Mouse (Mus musculus) heart, adult 9 months (tissue): Measurements from ENCODE around the gene Vasn.

Experiments
- DNase-seq, 2 experiments: peaks; one replicate each; pipeline ENCODE4 v3.0.0; 2022; ENCODE audit warnings: low spot score in 2 of 2

Gene Vasn

DNA sequence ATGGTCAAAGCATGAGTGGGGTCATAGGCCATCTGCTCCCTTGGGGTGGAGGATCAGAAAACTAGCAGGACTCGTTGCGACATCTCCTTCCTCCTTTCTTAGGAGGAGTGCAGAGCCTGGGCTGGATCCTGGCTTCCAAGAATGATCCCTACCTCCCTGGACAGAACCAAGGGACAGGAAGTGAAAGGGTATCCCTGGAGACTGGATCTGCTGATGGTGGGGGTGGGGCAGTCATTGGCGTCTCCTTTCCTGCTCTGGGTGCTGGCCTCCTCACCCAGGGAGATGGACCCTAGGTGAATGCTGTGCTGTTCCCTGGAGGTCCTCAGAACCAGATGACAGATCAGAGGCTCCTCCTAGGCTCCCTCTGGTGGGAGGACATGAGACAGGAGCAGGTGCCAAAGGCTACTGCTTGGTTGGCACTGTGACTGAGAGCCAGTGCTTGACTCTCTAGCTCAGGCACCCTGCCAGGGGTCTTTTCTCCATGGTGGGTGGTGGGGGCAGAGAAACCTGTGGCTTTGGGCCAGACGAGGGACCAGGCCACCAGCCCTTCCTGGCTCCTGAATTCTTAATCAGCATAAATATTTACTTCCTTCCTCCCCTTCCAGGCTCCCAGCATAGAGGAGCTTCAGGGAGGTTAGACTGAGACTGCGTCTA is 33.2 kb upstream of the Vasn start:
- DNase-seq, result peak; percentile 70 to 74

DNA sequence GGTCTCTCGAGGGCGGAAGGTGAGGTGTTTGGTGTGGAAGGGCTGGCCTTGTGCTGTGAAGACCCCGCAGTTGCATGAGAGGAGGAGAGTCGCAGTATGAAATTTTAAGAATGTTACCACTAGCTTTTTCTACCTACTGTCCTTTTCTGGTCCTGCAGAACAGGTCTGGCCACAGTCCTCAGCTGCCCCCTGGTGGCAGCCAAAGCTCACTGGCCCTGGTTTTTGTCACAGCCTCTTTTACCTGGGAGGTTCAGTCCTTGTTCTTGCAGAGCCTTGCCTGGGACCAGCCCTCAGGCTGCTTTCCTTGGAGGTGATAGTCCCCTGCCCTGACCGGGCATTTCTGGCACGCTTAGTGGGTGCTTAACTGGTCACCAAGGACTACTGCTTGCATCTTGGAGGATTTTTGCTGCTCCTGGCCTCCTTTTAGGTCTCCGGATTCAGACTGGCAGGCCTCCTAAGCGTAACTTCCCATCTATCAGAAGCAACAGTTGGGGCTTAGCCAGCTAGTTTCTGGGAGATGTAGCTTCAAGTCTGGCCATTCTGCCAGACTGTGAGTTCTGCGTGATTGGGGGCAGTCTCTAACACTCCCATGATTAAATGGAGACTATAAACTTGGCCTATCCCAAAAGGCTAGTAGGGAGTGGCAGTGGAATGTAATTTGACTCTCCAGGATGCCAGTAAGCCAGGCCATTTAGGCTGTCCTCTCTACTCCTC is 31.8 kb upstream of the Vasn start:
- peak; percentile 69 to 83 for DNase-seq

DNA sequence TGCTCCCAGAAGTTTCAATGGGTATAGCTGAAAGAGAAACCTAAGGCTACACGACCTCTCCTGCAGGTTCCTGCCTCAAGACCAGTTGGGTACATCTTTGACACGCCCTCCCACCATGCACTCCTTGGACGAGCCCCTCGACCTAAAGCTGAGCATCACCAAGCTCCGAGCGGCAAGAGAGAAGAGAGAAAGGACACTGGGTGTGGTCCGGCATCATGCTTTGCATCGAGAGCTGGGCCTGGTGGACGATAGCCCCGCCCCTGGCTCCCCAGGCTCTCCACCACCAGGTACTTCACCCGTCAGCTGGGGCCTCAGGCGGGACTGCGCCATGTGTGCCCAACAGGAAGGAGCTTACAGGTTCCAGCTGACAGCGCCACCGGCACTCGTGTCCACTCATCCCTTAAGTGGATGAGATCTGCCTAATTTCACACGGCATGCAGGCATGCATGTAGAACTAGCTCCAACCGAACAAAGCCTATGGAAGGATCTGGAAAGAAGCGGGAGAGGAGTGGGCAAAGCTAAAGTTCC is 31.1 kb upstream of the Vasn start:
- no peak for DNase-seq

DNA sequence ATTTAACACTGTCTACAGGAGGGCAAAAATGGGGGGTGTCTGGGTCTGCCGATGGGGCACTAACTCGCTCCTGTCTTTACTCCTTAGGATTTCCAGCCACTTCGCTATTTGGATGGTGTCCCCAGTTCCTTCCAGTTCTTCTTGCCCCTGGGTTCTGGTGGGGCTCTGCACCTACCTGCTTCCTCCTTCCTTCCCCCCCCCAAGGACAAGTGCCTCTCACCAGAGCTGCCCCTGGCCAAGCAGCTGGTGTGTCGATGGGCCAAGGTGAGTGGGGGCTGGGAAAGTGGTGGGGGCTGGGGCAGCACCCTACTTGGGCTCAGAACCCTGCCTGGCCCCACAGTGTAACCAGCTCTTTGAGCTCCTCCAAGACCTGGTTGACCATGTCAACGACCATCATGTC is 28.5 kb upstream of the Vasn start:
- DNase-seq, result no peak

DNA sequence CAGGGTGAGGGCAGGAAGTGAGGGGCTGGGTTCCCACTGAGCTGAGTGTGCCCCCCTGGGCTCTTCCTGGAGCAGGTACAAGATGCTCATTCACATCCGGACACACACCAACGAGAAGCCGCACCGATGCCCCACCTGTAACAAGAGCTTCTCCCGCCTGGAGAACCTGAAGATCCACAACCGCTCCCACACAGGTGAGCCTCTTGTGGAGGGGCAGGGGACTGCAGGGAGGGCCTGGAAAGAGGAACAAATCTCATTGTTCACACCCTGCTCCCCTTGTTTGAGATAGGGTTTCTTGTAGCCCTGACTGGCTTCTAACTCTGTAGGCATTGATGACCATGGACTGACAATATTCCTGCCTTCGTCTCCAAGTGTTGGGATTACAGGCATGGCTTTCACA is 28.1 kb upstream of the Vasn start:
- no peak for DNase-seq

DNA sequence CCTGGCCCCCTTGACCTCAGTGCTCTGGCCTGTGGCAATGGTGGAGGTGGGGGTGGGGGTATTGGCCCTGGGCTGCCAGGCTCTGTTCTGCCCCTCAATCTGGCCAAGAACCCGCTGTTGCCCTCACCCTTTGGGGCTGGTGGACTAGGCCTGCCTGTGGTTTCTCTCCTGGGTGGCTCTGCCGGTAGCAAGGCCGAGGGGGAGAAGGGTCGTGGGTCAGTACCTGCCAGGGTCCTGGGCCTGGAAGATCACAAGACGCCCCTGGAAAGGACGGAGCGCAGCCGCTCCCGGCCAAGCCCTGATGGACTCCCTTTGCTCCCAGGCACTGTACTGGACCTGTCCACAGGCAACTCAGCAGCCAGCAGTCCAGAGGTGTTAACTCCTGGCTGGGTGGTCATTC is 26.0 kb upstream of the Vasn start:
- DNase-seq, result no peak

DNA sequence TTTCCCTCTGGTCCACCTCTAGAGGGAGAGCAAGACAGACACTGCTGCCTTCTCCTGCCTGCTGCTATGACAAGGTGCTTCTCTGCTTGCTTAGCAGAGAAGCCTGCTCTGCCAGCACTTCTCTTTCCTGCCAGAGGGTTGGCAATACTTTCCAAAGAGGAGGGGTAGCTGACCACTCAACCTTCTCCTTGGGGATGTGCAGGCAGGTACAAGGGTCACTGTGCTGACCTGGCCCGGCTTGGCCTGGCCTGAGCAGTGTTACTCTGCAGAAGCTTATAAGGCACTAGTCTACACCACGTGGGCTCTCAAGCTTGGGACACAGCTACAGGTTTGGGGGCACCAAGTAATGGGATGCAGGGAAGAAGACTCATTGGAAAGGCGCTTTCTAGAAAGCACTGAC is 25.1 kb upstream of the Vasn start:
- DNase-seq, result no peak

DNA sequence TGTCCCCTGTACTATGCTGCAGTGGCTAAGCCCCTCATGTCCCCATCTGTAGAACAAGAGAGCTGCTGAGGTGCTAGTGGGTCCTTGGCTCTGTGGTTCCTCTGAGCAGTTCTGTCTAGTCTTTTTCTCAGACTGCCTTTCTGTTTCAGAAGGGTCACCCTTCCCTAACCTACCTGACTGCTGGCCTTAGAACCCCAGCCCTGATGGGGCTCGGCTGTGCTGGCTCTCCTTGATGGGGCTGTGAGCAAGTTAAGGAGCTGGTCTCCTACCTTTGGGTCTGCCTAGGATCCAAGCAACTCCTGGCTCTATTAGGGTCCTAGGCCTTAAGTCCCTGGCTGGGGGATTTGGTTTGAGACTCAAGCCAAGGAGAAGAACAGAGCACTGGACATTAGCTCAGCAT is 24.4 kb upstream of the Vasn start:
- DNase-seq, result no peak

DNA sequence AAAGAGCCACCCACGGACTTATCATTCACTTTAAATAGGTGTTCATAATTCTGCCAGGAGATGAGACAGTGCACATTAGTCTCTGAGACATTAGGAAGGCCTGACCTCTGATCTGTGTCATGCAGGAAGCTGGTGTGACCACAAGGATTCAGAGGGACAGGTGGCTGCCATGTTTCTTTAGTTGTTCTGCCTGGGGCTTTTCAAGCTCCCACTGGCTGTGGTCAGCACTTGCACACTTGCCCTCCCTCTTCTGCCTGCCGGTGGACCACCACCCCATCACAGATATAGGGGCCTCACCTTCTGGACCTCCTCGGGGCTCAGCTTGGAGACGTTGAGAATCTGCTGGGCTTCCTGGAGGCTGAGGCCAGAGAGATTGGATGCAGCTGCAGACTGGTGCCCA is 22.9 kb upstream of the Vasn start:
- no peak for DNase-seq

DNA sequence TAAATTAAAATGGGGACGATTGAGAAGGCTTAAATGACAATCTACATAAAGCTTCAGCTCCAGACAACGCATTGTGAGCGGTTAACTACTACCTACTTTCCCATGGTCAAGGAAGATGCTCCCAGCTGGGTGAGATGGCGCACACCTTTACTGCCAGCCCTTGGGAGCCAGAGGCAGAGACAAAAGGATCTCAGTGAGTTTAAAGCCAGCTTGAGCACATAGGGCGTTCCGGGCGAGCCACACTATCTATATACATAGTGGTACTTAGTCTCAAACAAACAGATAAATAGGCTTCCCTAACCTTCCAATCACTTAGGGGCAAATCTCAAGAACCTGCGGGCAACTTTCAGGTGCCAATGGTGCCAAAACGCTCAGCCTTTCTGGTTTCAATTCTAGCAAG is 15.7 kb upstream of the Vasn start:
- DNase-seq, result no peak

DNA sequence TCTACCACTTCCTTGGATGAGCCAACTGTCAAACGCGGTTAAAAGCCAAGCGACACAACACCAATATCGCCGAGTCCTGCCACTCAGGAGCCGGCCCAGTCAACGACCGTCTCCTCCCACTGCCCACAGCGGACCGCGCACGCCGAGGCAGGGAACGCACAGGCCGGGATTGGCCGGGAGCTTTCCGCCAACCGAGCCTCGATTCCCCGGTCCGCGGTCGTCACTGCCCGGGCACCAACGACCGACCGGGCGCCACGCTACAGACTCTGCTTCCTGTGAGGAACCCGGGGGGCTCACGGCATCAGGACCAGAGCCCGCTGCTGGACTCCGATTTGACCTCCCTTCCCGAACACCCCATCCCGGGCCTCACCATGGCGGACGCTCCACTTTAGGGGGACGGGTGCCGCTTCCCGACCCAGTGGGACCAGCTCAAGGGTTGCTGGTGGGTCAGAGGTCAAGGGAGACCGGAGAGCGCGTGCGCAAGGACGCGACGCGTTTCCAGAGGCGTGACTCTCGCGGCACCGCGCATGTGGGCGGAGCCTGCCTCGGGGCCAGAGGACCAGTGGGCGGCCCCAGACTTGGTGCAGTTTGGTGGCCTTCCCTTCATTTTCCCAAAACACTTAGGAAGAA is 15.1 kb upstream of the Vasn start, which contains the start of gene Pam16:
Pam16 (minus strand) TSS at position 508 of the 630 bp plus-strand sequence.
- peak; percentile 94 to 95 for DNase-seq

DNA sequence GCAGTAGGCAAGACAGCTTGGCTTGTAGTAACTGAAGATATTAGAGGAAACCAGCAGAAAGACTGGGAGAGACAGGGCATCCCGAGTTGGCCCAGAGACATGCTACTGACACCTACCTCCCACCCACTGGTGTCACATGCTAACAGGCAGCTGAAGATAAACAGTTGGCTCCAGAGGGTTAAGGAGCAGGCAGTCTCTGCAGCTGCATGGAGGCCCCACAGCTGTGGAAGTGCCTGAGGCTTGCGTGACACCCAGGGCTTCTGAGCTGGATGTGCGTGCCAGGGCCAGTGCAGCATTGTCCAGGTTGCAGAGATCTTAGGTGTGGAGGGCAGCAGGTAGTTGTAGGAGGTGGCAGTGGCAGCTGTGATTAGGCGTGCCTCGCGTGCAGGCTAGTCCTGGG is 12.6 kb upstream of the Vasn start:
- DNase-seq, result no peak

DNA sequence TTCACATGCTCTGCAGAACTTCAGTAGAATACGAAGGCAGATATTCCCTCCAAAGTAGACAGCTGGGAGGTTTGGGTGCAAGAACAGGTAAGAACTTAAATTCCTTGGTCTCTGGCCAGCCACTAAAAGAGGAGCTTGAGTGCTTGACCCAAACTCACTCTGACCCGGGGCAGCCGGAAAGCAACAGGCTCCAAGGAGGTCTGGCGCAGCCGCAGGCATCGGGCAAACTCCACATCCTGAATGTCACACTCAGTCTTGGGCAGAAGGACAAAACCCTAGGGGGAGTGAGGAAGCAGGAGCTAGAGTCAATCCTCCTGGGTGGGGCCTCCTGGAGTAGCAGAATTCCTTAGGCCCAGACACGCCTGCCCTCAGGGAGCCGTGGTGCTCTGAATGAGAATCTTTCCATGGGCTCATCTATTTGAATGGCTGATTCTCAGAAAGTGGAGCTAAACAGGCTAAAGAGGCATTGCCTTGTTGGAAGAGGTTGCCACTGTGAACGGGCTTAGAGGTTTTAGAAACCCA is 10.8 kb upstream of the Vasn start:
- DNase-seq, result no peak

DNA sequence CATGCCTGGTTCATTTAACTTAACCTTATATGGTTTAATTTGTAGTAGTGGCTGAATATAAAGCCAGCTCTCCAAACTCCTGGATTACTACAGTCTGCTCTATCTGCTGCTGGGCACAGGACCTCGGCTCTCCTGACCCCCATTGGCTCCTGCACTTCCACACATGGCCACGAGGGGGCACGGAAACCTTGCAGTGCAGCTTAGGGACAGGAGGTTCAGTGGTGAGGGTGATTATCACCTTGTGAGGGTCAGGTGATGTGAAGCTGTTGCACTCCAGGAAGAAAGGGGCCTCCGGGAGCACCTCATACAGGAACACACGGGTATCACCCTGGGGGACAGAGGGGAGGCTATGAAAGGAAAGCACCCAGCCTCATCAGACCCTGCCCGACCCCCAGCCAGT is 9.8 kb upstream of the Vasn start:
- DNase-seq, result peak; percentile 70 to 82

DNA sequence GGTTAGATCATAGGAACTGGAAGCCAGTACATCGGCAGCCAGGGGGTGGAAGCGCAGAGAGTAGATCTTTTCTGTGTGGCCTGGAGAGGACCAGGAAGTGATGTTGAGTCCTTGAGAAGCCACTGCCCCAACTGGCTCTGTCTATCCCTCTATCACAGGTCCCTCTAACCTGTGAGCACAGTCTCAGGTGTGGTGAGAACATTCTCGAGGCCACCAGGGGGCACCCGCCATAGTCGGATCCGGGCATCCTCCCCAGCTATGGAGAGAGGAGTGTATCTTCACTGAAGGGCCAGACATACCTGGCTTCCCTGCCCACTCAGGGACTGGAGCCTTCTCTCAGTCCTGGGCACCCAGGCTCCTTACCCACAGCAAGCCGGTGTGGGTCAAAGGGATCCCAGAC is 7.7 kb upstream of the Vasn start:
- DNase-seq, result no peak

DNA sequence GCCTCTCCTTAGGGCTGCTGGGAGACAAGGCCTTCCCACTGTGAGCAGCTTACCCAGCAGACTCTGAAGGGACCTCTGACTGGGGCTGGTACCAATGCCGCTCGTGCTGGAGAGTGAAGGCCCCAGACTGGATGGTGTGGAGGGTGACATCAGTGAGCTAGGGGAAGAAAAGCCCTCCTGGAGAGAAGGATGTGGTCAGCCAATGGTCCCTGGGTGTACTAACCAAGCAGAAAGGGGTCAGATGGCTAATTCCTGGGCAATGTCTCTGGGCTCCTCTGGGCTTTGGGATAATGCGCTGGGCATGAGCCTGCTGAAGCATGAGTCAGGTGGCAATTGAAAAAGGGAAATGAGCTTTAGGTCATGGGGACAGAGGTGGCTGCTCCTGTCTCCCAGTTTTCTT is 6.1 kb upstream of the Vasn start:
- DNase-seq, result no peak

DNA sequence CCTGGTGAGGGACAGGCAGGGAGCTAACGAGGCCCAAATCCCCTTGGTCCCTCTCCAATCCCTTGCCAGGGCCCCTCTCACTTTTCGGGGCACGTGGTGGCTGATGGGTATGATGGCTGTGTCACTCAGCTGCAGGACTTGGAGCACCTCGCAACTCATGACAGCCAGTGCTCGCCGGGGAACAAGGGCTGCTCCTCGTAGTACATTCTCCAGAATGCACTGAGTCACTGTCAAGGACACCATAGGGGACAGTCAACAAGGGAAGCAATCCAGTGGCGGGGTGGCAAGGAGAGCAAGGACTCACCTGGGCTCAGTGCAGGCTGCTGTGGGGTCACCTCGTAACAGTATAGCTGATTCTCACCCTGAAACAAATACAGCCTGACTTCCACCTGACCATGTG is 5.1 kb upstream of the Vasn start:
- DNase-seq, result no peak

DNA sequence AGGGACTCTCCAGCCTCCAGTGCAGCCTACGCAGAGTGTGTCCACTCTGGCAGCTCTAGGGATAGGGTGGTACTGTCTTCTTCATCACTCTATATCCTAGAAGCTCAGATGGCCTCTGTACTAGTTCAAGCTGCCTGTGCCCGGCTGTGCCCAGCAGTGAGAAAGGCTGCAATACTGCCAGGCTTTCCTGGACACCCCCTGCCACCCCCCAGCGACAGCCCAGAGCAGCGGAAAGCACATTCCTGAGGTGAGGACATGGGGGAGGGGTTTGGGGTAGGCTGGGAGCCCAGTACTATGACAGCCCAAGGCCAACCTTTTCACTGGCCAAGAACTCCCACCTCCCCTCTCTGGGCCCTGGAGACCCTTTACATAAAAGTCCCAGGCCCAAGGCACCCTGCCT is 4.0 kb upstream of the Vasn start:
- DNase-seq, result no peak

DNA sequence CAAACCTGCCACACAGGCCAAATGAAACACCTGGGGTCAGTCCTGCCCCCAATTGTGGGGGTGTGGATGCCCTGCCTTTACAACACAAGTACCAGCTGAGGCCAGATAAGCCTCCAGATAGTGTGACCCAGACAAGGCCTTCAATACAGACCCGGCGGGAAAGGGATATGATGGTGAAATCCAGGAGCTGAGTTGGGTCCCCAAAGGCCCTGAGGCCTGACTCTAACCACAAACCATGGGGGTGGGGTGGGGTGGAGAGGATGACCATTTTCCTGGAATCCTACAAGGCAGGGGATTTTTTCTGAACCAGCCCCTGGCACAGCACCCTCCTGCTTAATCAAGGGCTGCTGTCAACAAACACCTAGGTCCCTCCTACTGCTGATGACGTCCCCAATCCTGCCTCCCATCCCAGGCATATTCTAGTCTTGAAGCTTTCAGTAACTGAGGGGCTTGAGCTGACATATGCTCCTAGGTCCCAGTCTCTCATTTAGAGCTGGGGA is 800 bp upstream of the Vasn start:
- no peak for DNase-seq

DNA sequence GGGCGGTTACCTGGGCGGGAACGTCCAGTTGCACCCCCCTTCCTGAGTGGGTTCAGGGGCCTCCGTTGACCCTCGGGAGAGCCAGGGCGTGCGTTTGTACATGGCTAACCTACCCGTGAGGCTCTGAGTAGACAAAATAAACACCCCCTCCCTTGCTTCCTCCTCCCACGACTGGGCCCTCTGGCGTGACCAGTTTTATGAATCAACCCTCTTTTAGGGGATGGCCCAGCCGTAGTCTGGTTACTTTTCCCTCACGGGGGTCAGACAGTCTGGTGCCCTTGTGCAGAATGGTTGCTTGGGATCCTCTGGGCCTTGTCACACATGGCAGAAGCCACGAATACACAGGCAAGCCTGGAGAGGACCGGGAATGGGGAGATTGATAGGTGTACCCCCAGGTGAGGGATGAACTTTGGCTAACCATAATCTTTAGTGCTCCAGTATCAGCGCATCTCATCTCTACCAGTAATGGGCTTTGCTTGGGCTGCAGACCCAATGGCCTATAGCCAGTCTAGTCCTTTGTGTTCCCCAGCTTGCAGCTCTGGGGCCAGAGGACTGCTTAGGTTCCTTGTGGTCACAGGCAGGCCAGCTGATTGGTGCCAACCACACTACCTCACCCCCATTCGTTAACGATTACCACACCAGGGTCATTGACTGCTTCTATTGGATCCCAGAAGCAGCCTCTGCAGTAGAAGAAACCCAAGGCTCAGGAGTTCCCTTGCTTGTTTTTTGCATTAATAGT is 695 bp downstream of the Vasn start:
- peak in 1 of 2 experiments; percentile 51 for DNase-seq

DNA sequence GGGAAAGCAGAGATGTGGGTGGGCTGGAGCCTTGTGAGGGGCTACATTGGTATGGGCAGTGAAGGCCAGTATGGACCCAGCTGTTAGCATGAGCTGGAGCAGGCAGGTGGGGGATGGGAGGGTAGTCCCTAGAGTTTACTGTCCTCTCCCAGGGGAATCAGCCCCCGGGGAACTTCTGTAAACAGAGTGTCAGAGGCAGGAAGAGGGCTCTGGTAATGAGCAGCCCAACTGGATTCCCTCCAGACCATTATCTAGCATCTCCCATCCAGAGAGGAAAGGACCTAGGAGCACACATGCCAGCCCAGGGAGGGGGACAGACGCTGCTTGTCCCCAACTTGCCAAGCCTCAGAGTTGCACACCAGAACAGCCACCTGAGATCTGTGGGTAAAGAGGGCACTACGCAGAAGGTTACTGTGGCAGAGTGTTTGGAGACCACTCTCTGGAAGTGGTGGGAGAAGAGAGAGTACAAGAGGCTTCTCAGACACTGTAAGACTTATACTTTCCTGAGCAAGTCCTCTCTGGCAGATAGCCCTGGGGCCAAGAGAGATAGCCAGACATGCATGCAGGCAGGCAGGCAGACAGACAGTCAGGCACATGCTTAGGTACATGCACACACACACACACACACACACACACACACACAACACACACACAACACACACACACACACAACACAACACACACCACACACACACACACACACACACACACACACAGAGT is 1.5 kb downstream of the Vasn start:
- DNase-seq, result peak in 1 of 2 experiments; percentile 41
